Mouse (Mus musculus): ENCODE measurements at regions not wholly inside any gene's neighbourhood (a gene's known extent, or its start where the extent isn't known, plus 50 kb on each side); places are given as distances from the start of the nearest gene placed in this dataset.

DNA sequence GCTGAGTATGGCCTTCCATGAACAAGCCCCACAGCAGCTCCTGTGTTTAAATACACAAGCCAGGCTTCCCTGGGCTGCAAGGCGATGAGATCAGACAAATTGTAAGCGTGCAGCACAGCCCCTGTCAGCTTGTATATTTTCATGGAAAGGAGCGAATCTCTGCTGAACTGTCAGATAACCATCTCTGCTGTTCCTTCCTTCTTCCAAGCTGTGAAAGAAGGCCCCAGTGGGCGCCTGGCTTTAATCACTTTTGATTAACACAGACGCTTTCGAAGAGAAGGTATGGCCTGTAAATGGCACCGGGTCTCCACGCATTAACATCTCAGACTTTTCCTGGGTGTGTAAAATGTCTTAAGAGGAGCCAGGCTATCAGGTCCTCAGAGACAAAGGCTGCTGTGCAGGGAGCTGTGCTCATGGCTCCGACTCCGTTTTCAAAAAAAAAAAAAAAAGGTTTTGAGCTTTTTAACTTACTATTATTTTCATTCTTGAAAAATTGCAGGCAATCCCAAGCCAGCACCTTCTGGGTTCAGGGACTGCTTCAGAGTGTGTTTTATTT is 131.9 kb upstream of the Tmem72 start:
- ATAC-seq (replicated peaks; ENCODE audit: low FRiP score), result no peak
- H3K9ac ChIP-seq, result no peak overlapping the region
- H3K4me1 ChIP-seq, result no peaks in the 10 kb centered on the region
- no peak overlapping the region for H3K27ac ChIP-seq
- WGBS, result 67% methylated on average over 10 of the region's 10 CpGs
- H3K4me2 ChIP-seq, result no peak overlapping the region
- no peaks in the 10 kb centered on the region for H3K27me3 ChIP-seq
- H3K9me3 ChIP-seq (replicated peaks), result no peaks in the 10 kb centered on the region
- no peak overlapping the region for H3K4me3 ChIP-seq (replicated peaks)
- no peaks in the 10 kb centered on the region for H3K36me3 ChIP-seq

DNA sequence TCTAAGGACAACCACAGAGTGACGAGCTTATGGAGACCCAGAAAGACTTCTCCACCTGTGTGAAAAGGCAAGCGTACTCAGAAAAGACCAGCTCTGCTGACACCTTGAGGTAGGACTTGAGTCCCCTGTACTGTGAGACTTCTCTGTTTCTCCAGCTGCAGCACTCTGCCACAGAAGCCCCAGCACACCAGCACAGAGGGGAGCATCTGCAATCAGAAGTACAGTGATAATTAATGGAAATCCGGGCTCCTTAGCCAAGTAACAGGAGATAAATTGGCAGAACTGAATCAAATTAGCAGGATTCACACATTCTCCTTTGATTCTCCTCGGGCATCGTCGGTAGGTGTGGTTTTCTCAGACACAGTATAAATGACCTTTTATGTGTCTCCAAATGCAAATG is 137.3 kb upstream of the Tmem72 start:
- H3K27ac ChIP-seq, result no peak overlapping the region
- no peak overlapping the region for H3K4me2 ChIP-seq
- no peaks in the 10 kb centered on the region for H3K36me3 ChIP-seq
- no peak overlapping the region for H3K9ac ChIP-seq
- no peaks in the 10 kb centered on the region for H3K9me3 ChIP-seq (replicated peaks)
- H3K4me3 ChIP-seq (replicated peaks), result no peak overlapping the region
- no peaks in the 10 kb centered on the region for H3K4me1 ChIP-seq
- 78% methylated on average over 6 of the region's 6 CpGs for WGBS
- H3K27me3 ChIP-seq, result no peaks in the 10 kb centered on the region
- no peak for ATAC-seq (replicated peaks; ENCODE audit: low FRiP score)

DNA sequence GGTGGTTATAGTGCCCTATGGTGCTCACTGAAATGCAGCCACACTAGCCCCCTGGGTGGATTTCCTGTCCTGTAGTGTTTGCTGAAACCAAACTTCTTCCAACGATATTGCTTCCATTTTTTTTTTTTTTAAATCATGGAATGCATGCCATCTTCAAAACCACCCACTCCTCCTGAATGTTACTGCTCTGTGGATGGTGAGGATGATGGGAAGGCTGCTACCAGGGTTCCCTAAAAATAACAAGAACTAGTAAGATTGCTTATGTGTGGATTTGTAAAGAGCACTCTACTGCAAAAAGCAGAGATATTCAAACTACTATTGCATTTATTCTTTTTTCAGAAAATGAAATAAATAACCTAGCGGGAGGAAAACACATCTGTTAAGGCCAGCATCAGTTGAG is 139.4 kb upstream of the Tmem72 start:
- Histone ChIP-seq H3K9ac (no peak overlapping the region), H3K4me2 (no peak overlapping the region), H3K9me3 (replicated peaks) (no peaks in the 10 kb centered on the region), H3K36me3 (no peaks in the 10 kb centered on the region), H3K27me3 (no peaks in the 10 kb centered on the region), H3K4me3 (replicated peaks) (no peak overlapping the region), H3K4me1 (no peaks in the 10 kb centered on the region), H3K27ac (no peak overlapping the region)
- ATAC-seq (replicated peaks; ENCODE audit: low FRiP score), result no peak
- WGBS, result 87% methylated on average over 2 of the region's 2 CpGs

DNA sequence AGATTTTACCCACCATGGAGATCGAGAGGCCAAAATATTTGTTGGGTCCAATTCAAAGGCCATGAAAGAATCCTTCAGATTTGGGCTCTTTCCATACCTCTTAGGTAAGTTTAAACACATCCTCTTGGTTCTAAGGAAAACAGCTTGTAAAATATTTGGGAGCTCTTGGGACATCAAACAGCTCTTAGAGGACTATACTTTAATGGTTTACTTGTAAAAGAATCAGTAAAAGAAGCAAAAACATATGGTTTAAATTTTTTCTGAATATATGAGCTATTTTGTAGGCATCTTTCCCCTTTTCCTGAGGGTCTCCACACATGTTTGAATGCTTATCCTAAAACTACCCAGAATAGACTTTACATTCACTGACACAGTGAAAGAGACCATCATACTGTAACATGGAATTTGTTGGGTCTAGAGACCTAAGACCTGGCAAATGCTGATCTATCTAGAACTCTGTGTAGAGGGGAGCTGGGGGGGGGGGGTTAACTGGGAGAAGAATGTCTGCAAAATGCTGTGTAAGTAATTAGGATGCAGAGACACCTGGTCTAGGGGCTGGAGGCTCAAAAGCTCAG is 140.3 kb upstream of the Tmem72 start:
- 93% methylated on average over 1 of the region's 1 CpGs for WGBS

DNA sequence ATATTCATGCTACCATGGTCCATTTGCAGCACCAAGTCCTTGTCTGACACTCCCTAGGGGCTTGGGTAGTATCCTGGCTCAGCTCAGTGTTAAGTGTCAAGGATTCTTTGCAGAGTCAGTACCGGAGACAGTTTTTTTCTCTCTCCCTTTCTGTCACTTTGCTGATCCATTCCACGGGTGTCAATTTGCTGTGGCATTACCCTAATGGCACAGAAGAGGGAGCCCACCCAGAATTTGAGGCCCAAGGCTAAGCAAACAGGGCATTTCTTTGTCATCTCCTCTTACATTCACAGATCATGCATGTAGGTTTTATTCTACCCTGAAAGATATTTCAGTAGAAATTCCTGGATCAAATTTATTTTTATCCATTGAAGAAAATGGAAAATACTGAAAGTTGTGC is 146.4 kb upstream of the Tmem72 start:
- H3K27me3 ChIP-seq, result 0 out of 2 replicates have a peak, but pooled peaks cover 5% of the 10 kb centered on the region
- H3K9ac ChIP-seq, result no peak overlapping the region
- H3K36me3 ChIP-seq, result no peaks in the 10 kb centered on the region
- WGBS, result 18% methylated on average over 2 of the region's 2 CpGs
- no peak overlapping the region for H3K27ac ChIP-seq
- ATAC-seq (replicated peaks; ENCODE audit: low FRiP score), result no peak
- no peak overlapping the region for H3K4me3 ChIP-seq (replicated peaks)
- H3K9me3 ChIP-seq (replicated peaks), result no peaks in the 10 kb centered on the region
- no peaks in the 10 kb centered on the region for H3K4me1 ChIP-seq
- no peak overlapping the region for H3K4me2 ChIP-seq

More for the DNA sequence above, 140.3 kb upstream of the Tmem72 start:
- Histone ChIP-seq H3K4me2 (no peak overlapping the region), H3K9ac (no peak overlapping the region), H3K9me3 (replicated peaks) (no peaks in the 10 kb centered on the region), H3K27ac (no peak overlapping the region), H3K27me3 (no peaks in the 10 kb centered on the region), H3K36me3 (no peaks in the 10 kb centered on the region), H3K4me3 (replicated peaks) (no peak overlapping the region), H3K4me1 (no peaks in the 10 kb centered on the region)
- no peak for ATAC-seq (replicated peaks; ENCODE audit: low FRiP score)

DNA sequence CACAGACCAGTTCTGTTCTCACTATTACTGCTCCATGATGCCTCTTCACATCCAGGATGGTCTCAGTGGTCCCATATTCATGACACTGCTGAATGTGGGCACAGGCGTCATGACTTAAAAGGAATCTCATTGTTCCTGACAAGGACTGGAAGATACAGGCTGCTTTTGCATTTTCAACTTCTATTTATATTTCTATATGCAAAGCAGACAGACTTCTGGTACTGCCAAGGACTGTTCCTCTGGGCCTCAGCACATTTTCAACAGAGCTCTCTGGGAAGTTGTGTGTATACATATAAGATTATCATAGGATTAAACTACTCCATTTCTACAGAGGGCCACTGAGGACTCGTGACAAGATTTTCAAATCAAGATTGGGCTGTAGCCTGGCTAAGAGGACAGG is 146.9 kb upstream of the Tmem72 start:
- 0 out of 2 replicates have a peak, but pooled peaks cover 5% of the 10 kb centered on the region for H3K27me3 ChIP-seq
- H3K4me3 ChIP-seq (replicated peaks), result no peak overlapping the region
- no peak overlapping the region for H3K9ac ChIP-seq
- H3K4me2 ChIP-seq, result no peak overlapping the region
- H3K9me3 ChIP-seq (replicated peaks), result no peaks in the 10 kb centered on the region
- 85% methylated on average over 2 of the region's 2 CpGs for WGBS
- ATAC-seq (replicated peaks; ENCODE audit: low FRiP score), result no peak
- no peaks in the 10 kb centered on the region for H3K36me3 ChIP-seq
- H3K4me1 ChIP-seq, result no peaks in the 10 kb centered on the region
- no peak overlapping the region for H3K27ac ChIP-seq

DNA sequence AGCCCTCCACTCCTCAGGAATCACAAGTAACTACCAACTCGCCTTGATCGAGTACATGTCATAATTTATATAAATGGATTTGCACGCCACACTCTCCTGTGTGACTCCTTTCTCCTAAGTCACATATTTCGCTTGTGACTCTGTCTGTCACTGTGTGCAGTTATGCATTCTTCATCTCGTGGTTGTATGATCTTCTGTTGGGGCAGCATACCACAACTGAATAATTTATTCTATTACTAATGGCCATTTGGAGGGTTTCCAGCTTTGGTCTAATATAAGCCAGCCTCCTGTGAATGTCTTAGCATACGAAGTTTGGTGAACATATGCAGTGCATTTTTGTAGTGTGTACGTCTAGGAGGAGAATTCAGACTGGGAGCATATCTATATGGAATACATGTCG is 176.6 kb upstream of the Tmem72 start:
- H3K9ac ChIP-seq, result no peak overlapping the region
- H3K27me3 ChIP-seq, result no peaks in the 10 kb centered on the region
- H3K36me3 ChIP-seq, result no peaks in the 10 kb centered on the region
- peaks cover 17% of the 10 kb centered on the region for H3K4me1 ChIP-seq
- ATAC-seq (replicated peaks; ENCODE audit: low FRiP score), result no peak
- H3K4me3 ChIP-seq (replicated peaks), result no peak overlapping the region
- no peaks in the 10 kb centered on the region for H3K9me3 ChIP-seq (replicated peaks)
- WGBS, result 69% methylated on average over 8 of the region's 8 CpGs
- H3K27ac ChIP-seq, result no peak overlapping the region
- no peak overlapping the region for H3K4me2 ChIP-seq

DNA sequence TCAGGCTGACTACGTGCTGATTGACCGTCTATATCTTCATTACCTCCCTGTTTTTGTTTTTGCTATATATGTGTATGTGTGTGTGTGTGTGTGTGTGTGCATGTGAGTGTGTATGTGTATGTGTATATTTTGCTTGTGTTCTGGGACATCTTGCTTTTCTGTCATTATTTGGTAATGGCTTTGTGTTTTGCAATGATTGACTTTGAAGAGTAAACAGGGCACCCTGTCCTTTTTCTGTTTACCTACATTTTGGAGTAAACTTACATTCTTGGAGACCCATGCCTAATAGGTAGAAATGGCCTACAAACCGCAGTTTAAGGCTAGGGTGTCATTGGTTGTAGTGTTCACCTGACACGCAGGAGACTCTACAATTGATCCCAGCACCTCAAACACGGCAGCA is 177.5 kb upstream of the Tmem72 start:
- no peak overlapping the region for H3K27ac ChIP-seq
- 93% methylated on average over 5 of the region's 5 CpGs for WGBS
- H3K27me3 ChIP-seq, result no peaks in the 10 kb centered on the region
- H3K9me3 ChIP-seq (replicated peaks), result no peaks in the 10 kb centered on the region
- H3K9ac ChIP-seq, result no peak overlapping the region
- no peak overlapping the region for H3K4me2 ChIP-seq
- H3K36me3 ChIP-seq, result no peaks in the 10 kb centered on the region
- H3K4me3 ChIP-seq (replicated peaks), result no peak overlapping the region
- no peak for ATAC-seq (replicated peaks; ENCODE audit: low FRiP score)
- H3K4me1 ChIP-seq, result peaks cover 17% of the 10 kb centered on the region

DNA sequence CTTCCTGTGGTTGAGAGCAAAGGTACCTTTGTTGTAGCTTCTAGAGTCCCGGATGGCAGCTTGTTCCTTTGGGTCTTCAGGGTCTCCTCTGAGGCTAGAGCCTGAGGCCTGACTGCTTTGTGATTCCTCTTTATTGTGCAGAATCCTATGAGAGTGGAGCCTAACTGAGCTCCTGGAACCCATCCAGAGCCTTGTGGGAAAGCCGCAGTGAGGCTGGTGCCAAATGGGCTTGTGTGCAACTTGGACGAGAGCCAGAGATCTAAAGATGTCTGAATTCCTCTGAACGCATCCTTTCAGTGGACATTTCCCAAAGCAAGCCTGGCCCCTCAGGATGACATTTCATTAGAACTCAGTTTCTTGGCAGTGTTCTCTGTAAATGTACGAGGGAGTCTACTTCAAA is 178.4 kb upstream of the Tmem72 start:
- H3K36me3 ChIP-seq, result no peaks in the 10 kb centered on the region
- no peaks in the 10 kb centered on the region for H3K9me3 ChIP-seq (replicated peaks)
- no peak overlapping the region for H3K4me2 ChIP-seq
- ATAC-seq (replicated peaks; ENCODE audit: low FRiP score), result no peak
- H3K4me3 ChIP-seq (replicated peaks), result no peak overlapping the region
- H3K4me1 ChIP-seq, result peaks cover 17% of the 10 kb centered on the region
- WGBS, result 41% methylated on average over 5 of the region's 5 CpGs
- peak overlapping the region; percentile 54; the same call in 1 of the 2 replicates for H3K27ac ChIP-seq
- H3K9ac ChIP-seq, result no peak overlapping the region
- H3K27me3 ChIP-seq, result no peaks in the 10 kb centered on the region

DNA sequence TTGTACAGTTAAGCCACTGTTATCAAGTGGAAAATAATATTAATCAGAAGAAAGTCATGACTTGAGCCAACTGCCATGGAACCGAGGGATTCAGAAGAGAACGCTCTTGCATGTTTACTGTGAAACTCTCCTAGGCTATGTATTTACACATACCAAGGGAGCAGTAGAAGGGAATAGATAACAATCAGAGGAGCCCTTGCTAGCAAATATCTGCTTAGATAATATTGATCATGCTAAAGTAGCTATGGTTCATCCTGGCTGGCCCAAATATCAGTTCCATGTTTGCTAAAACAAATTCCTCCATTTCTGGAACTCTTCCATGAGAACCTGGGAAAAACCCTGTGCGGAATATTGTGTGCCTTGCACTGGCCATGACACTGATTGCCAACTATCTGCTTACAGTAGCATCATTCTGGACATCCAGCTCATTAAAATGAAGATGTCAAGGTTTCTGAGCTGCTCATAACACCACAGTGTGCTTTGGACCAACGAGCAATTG is 179.5 kb upstream of the Tmem72 start:
- no peaks in the 10 kb centered on the region for H3K36me3 ChIP-seq
- H3K4me1 ChIP-seq, result peaks cover 17% of the 10 kb centered on the region
- H3K9me3 ChIP-seq (replicated peaks), result no peaks in the 10 kb centered on the region
- no peak for ATAC-seq (replicated peaks; ENCODE audit: low FRiP score)
- H3K9ac ChIP-seq, result no peak overlapping the region
- no peak overlapping the region for H3K27ac ChIP-seq
- H3K4me3 ChIP-seq (replicated peaks), result no peak overlapping the region
- no peak overlapping the region for H3K4me2 ChIP-seq
- 80% methylated on average over 4 of the region's 4 CpGs for WGBS
- H3K27me3 ChIP-seq, result no peaks in the 10 kb centered on the region

DNA sequence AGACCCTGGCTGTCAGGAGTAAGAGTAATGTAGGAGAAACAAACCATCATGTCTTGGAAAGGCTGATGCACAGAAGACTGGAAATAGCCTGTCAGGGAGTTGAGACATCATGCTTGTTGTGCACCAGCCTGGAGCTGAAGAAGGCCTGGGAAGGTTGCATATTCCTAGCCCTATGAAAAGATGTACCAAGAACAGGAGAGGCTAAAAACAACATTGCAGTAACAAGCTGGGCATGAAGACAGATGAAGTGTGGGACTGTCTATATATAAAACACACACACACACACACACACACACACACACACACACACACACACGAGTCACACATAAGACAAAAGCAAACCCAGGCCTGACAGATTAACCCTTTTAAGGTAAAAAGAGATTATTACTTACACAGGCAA is 185.1 kb upstream of the Tmem72 start:
- Histone ChIP-seq H3K27me3 (no peaks in the 10 kb centered on the region), H3K4me2 (no peak overlapping the region), H3K36me3 (no peaks in the 10 kb centered on the region), H3K9ac (no peak overlapping the region), H3K4me3 (replicated peaks) (no peak overlapping the region), H3K9me3 (replicated peaks) (no peaks in the 10 kb centered on the region), H3K27ac (no peak overlapping the region), H3K4me1 (no peaks in the 10 kb centered on the region)
- WGBS, result 44% methylated on average over 1 of the region's 1 CpGs
- no peak for ATAC-seq (replicated peaks; ENCODE audit: low FRiP score)

DNA sequence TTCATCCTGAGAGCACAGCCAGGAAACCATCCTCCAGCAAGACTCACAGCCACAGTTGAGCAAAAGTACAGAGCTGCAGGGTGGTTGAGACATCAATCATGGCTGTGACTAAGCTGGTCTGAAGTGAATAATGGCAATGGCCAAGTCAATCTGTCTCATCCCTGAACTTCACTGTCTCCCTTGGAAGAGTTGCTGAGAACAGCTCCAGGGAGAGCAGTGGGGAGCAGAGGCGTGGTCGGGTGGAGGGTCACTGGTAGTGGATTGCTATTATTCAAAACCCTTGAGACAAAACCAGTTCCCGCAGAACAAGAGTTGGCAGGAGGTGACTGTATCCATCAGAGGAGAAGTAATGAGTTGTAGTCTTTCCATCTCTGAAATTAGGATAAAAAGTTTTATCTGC is 185.7 kb upstream of the Tmem72 start:
- ATAC-seq (replicated peaks; ENCODE audit: low FRiP score), result no peak
- 81% methylated on average over 3 of the region's 3 CpGs for WGBS
- no peaks in the 10 kb centered on the region for H3K27me3 ChIP-seq
- H3K4me2 ChIP-seq, result no peak overlapping the region
- H3K4me1 ChIP-seq, result no peaks in the 10 kb centered on the region
- no peak overlapping the region for H3K9ac ChIP-seq
- no peaks in the 10 kb centered on the region for H3K9me3 ChIP-seq (replicated peaks)
- no peak overlapping the region for H3K4me3 ChIP-seq (replicated peaks)
- no peaks in the 10 kb centered on the region for H3K36me3 ChIP-seq
- no peak overlapping the region for H3K27ac ChIP-seq

Data from kidney, embryonic 15.5 days (tissue).